Mouse (Mus musculus) kidney, postnatal 0 days (tissue): ENCODE measurements around the gene Clstn1. TPM values are rescaled to one million over a fixed set of nuclear protein-coding genes. Genes with fewer than 3 reads are reported as not detected.
"Not testable (repeated sequence)": the region's sequence is repeated elsewhere in the genome, so short reads cannot be mapped to it uniquely, and the experiment has no call there.

Source experiments
- ATAC-seq: fragments of 200-750 bp; cut with Nextera tagmentation; replicated peaks from 2 replicates; pipeline ENCODE4 v1.8.0; 2017; ENCODE audit warnings: low read depth, moderate number of reproducible peaks, moderate TSS enrichment, moderate library complexity; ENCODE audit not compliant: low FRiP score
- DNase-seq: peaks from one replicate; pipeline ENCODE4 v3.0.0-alpha.2; 2016; ENCODE audit warnings: low spot score
- H3K27ac ChIP-seq: fragments of 300-500 bp; sonication (generic); 2 replicates; pipeline ENCODE4 v1.5.1; 2014; ENCODE audit warnings: mild to moderate bottlenecking
- H3K27me3 ChIP-seq: fragments of 300-500 bp; sonication (generic); 2 replicates; pipeline ENCODE4 v1.6.1; 2014; ENCODE audit warnings: low read length, mixed read lengths; ENCODE audit not compliant: insufficient read depth
- H3K36me3 ChIP-seq: fragments of 300-500 bp; sonication (generic); 2 replicates; pipeline ENCODE4 v1.6.1; 2014; ENCODE audit warnings: low read length, mixed read lengths; ENCODE audit not compliant: insufficient read depth
- H3K4me1 ChIP-seq: fragments of 300-500 bp; sonication (generic); replicated peaks from 2 replicates; pipeline ENCODE4 v1.6.1; 2014; ENCODE audit warnings: antibody characterized with exemption, low read length, mixed read lengths; ENCODE audit not compliant: insufficient read depth
- H3K4me2 ChIP-seq: fragments of 300-500 bp; sonication (generic); 2 replicates; pipeline ENCODE4 v1.6.1; 2014; ENCODE audit warnings: mild to moderate bottlenecking, low read length, moderate library complexity, mixed read lengths
- H3K4me3 ChIP-seq: fragments of 300-500 bp; sonication (generic); replicated peaks from 2 replicates; pipeline ENCODE4 v1.5.1; 2014; ENCODE audit warnings: low read depth, low read length
- H3K9ac ChIP-seq: fragments of 300-500 bp; sonication (generic); 2 replicates; pipeline ENCODE4 v1.6.1; 2014; ENCODE audit warnings: low read depth, low read length
- H3K9me3 ChIP-seq: fragments of 300-500 bp; sonication (generic); replicated peaks from 2 replicates; pipeline ENCODE4 v1.6.1; 2016; ENCODE audit warnings: low read length, inconsistent platforms, mixed read lengths
- CTCF ChIP-seq: IDR thresholded peaks from 2 replicates; pipeline ENCODE4 v1.5.1; 2016; ENCODE audit warnings: antibody characterized with exemption, low read depth, mild to moderate bottlenecking, moderate library complexity
- WGBS: fragments of 180-500 bp; shearing (Covaris S2); extraction: QIAGEN DNeasy Blood & Tissue Kit; methylation state at CpG from one replicate; pipeline ENCODE4 v1.1.7; 2014; 5-methylcytosine and 5-hydroxymethylcytosine counted together
- polyA plus RNA-seq: library from polyadenylated mRNA; unstranded; fragments of >200 nt; fragmentation: Nextera tagmentation; extraction: Ambion mirVana; gene quantifications from 2 replicates; pipeline ENCODE4 v1.2.1, GENCODE M21; 2015

Gene Clstn1
- polyA plus RNA-seq, 1 experiment from 2014 or later: 43.9 TPM

DNA sequence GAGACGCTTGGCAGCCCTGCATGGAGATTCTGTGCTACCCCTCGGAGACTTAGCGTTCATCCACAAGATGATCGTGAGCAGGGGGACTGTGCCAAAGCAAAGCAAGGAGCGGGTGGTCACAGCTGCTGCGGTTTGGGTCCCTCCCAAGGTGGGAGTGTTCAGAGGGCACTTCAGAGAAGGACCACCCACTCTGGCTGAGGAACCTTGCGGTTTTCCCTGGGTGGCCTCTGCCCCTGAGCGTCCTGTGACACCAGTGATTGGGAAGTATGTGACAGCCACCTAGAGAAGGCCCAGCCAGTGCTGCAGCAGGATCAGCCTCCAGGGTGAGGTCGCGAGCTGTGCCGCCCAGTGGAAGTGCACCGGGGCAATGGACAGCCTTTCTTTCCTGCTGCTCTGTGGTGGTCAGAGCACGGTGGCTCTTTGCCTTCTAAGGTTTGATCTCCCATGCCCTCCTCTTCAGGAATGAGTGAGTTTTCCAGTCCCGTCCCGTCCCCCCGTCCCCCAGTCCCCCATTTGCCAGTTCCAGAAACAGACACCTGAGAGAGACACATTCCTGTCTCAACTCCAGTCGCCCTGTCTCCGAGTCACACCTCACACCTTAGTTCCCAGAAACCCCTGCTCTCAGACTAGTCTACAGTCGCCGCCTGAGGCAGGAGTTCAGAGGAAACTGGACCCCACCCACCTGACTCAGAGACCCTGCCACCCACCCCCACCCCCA, 21.5 kb downstream of the Clstn1 start:
- no peak overlapping the region for H3K4me2 ChIP-seq
- H3K9ac ChIP-seq: no peak overlapping the region
- 0 out of 2 replicates have a peak, but pooled peaks have one; percentile 10 for TF ChIP-seq CTCF
- no peaks in the 10 kb centered on the region for H3K9me3 ChIP-seq
- WGBS: 35% methylated on average over 20 of the region's 20 CpGs
- no peaks in the 10 kb centered on the region for H3K36me3 ChIP-seq
- ATAC-seq: peak; percentile 43
- no peak overlapping the region for H3K27ac ChIP-seq
- no peaks in the 10 kb centered on the region for H3K27me3 ChIP-seq
- no peak overlapping the region for H3K4me3 ChIP-seq
- DNase-seq: peak; percentile 40
- no peaks in the 10 kb centered on the region; the same call in 1 of the 2 replicates for H3K4me1 ChIP-seq

DNA sequence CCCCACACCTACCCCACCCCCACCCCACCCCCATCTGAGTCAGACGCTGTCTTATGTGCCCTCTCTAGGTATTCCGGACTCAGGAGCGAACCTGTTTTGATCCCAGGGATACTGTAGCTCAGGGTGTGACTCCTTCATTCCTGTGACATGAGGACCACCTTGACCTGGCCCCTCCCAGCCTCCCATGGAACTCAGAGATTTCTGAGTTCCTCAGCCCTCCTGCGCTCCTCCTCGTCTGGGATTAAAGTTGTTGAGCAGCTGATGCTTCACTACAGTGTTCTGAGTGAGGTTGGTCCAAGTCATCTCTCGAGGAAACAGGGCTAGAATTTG, 22.0 kb downstream of the Clstn1 start:
- H3K4me1 ChIP-seq: no peaks in the 10 kb centered on the region; the same call in 1 of the 2 replicates
- H3K9ac ChIP-seq: no peak overlapping the region
- H3K9me3 ChIP-seq: no peaks in the 10 kb centered on the region
- no peak overlapping the region for H3K27ac ChIP-seq
- ATAC-seq: no peak
- no peak overlapping the region for H3K4me2 ChIP-seq
- no peaks in the 10 kb centered on the region for H3K36me3 ChIP-seq
- no peaks in the 10 kb centered on the region for H3K27me3 ChIP-seq
- no peak for DNase-seq
- H3K4me3 ChIP-seq: no peak overlapping the region
- 82% methylated on average over 6 of the region's 6 CpGs for WGBS
- TF ChIP-seq CTCF: no peak

DNA sequence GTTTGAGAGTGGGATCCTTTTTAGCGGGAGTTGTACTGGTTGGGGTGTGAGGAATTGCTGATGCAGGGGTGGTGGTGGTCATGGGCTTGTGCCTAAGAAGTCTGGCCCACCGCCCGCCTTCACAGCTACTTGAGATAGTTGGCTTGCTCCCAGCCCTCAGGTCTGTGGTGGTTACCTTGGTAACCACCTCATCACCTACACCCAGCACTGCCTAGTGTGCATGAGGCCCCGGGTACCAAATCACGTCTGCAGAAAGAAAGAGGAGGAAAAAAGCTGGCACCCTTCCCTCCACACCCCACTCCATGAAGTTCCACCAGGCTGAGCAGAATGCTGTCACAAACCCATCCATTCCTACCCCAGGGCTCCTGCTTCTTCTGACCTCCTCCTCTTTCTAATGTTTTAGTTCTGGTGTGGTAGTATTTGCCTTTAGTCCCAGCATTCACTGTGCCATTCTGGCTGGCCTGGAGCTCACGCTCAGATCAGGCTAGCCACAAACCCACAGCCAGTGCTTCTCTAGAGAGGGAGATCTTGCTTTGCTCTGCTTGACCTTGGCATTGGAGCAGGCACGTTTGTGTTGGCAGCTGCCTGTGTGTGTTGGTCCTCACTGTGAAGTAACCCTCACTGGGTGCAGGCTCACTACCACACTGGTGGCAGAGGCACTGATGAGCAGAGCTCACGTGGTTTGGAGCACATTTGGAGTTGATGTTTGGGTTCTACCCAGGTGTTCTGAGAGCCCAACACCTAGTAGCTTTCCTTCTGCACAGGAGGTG, 23.2 kb downstream of the Clstn1 start:
- WGBS: 72% methylated on average over 7 of the region's 8 CpGs
- H3K27me3 ChIP-seq: no peaks in the 10 kb centered on the region
- no peak for ATAC-seq
- no peak overlapping the region for H3K4me3 ChIP-seq
- H3K27ac ChIP-seq: no peak overlapping the region
- TF ChIP-seq CTCF: no peak
- no peak for DNase-seq
- no peak overlapping the region for H3K9ac ChIP-seq
- no peaks in the 10 kb centered on the region; the same call in 1 of the 2 replicates for H3K4me1 ChIP-seq
- no peaks in the 10 kb centered on the region for H3K9me3 ChIP-seq
- no peaks in the 10 kb centered on the region for H3K36me3 ChIP-seq
- H3K4me2 ChIP-seq: no peak overlapping the region

DNA sequence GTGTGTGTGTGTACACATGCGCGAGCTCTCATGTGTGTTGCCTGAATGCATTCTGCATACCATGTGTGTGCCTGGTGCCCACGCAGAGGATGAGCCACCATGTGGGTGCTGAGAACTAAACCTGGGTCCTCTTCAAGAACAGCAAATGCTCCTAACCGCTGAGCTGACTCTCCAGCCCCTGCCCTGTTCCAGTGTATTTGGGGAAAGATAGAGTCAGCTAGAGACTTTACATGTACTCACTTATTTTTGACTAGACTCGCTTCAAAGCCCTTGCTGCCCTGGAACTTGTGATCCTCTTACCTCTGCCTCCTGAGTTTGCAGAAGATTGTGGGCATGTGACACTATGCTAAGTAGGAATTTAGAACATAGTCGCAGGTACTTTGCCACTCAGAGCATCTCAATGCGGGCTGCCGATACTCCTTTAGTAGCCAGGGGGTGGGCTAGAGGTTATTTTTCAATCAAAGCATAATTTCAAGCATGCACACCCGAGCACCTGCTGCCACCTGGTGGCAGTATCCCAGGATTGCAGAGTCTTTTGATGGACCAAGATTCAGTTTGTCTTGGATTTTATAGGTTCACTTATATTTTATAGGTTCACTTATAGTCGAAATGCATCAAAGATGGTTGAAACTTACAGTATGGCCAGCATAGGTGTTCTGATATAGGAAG, 25.2 kb downstream of the Clstn1 start:
- Histone ChIP-seq H3K9me3 (0 out of 2 replicates have a peak, but pooled peaks cover 3% of the 10 kb centered on the region), H3K36me3 (no peaks in the 10 kb centered on the region), H3K4me2 (no peak overlapping the region), H3K27me3 (no peaks in the 10 kb centered on the region), H3K4me3 (no peak overlapping the region), H3K27ac (no peak overlapping the region), H3K4me1 (no peaks in the 10 kb centered on the region; the same call in 1 of the 2 replicates), H3K9ac (no peak overlapping the region)
- DNase-seq: peak; percentile 73
- no peak for ATAC-seq
- peak; percentile 93 for TF ChIP-seq CTCF
- 46% methylated on average over 10 of the region's 10 CpGs for WGBS

DNA sequence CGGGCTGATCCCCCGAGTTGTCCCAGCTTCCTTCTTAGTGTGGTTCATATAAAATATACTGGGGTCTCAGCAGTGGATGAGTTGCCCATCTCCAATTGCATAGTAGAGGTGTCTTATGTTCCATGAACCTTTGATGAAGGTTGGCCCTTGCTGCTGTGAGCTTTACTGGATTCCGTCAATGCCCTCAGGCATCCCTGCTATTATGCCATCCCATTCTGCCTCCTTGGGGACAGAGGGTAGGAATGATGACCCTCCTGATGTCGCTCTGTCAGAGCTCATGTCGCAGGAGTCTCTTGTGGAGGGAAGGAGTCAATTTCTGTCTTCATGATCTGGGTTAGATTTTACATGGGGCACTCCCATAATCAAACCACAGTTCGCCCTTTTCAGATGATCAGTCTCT, 27.2 kb downstream of the Clstn1 start:
- H3K27ac ChIP-seq, DNase-seq, H3K4me2 ChIP-seq, H3K9me3 ChIP-seq, H3K9ac ChIP-seq, ATAC-seq, H3K27me3 ChIP-seq, H3K4me1 ChIP-seq, H3K4me3 ChIP-seq, H3K36me3 ChIP-seq: not testable (repeated sequence)
- 71% methylated on average over 6 of the region's 6 CpGs for WGBS

DNA sequence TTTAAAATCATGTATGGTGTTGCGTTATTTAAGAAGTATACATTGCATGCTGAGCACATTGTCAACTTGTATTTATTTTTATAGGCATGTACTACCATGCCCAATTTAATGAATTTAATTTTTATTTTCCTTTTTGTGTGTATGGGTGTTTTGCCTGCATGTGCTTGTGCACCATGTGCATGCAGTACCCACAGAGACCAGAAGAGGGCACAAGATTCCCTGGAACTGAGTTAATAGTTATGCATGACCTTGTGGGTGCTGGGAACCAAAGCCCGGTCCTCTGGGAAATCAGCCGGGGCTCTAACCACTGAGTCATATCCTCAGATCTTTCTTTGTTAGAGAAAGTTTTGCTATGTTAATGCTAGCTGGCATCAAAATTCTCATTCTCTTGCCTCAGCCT, 28.6 kb downstream of the Clstn1 start:
- 97% methylated on average over 3 of the region's 3 CpGs for WGBS
- no peak overlapping the region for H3K4me2 ChIP-seq
- TF ChIP-seq CTCF: peak; percentile 34; the same call in 1 of the 2 replicates
- H3K4me1 ChIP-seq: no peaks in the 10 kb centered on the region
- DNase-seq: no peak
- H3K9ac ChIP-seq: no peak overlapping the region
- ATAC-seq: no peak
- no peaks in the 10 kb centered on the region for H3K36me3 ChIP-seq
- H3K27me3 ChIP-seq: no peaks in the 10 kb centered on the region
- no peak overlapping the region for H3K4me3 ChIP-seq
- no peak overlapping the region for H3K27ac ChIP-seq
- 0 out of 2 replicates have a peak, but pooled peaks cover 3% of the 10 kb centered on the region for H3K9me3 ChIP-seq

DNA sequence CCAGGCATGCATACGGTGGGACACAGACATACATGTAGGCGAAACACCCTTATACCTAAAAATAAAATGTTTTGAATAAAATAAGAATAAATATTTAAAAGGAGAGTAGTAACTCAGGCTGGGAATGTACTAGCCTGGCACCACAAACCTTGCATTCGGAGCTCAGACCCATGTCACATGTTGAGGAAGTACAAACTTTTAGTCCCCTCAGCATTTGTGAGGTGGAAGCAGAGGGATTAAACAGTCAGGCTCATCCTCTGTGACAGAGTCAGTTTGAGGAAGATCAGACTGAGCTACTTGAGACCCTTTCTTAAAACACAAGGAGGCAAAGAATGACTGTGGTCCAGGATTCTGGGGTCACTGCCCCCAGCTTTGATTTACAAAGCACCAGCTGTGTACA, 30.7 kb downstream of the Clstn1 start:
- 68% methylated on average over 3 of the region's 3 CpGs for WGBS
- H3K4me1 ChIP-seq: not testable (repeated sequence)

More for the DNA sequence above, 30.7 kb downstream of the Clstn1 start:
- DNase-seq, H3K36me3 ChIP-seq, H3K4me2 ChIP-seq, ATAC-seq, H3K27me3 ChIP-seq, H3K9ac ChIP-seq, H3K9me3 ChIP-seq, H3K27ac ChIP-seq, H3K4me3 ChIP-seq: not testable (repeated sequence)
